Mouse (Mus musculus) liver, postnatal 0 days (tissue): ENCODE data around the gene Ndufa13. TPM values are rescaled to one million over a fixed set of nuclear protein-coding genes. Genes with fewer than 3 reads are reported as not detected.

ENCODE experiments used
- ATAC-seq: fragments of 200-750 bp; cut with Nextera tagmentation; 2 replicates; pipeline ENCODE4 v1.8.0; 2017; ENCODE audit warnings: mild to moderate bottlenecking, moderate library complexity
- DNase-seq: peaks from one replicate; pipeline ENCODE4 v3.0.0-alpha.2; 2016
- H3K27ac ChIP-seq: fragments of 300-500 bp; sonication (generic); 2 replicates; pipeline ENCODE4 v1.5.1; 2014; ENCODE audit warnings: antibody characterized with exemption, moderate library complexity, mild to moderate bottlenecking, low read depth
- H3K27me3 ChIP-seq: fragments of 300-500 bp; sonication (generic); 2 replicates; pipeline ENCODE4 v1.6.1; 2014; ENCODE audit warnings: low read length, control low read depth, mixed read lengths; ENCODE audit not compliant: insufficient read depth
- H3K36me3 ChIP-seq: fragments of 300-500 bp; sonication (generic); replicated peaks from 2 replicates; pipeline ENCODE4 v1.6.1; 2014; ENCODE audit warnings: mild to moderate bottlenecking, control low read depth, low read length, moderate library complexity, mixed read lengths; ENCODE audit not compliant: insufficient read depth
- H3K4me1 ChIP-seq: fragments of 300-500 bp; sonication (generic); 2 replicates; pipeline ENCODE4 v1.6.1; 2014; ENCODE audit warnings: antibody characterized with exemption, mild to moderate bottlenecking, control low read depth; ENCODE audit not compliant: insufficient read depth
- H3K4me2 ChIP-seq: fragments of 300-500 bp; sonication (generic); 2 replicates; pipeline ENCODE4 v1.6.1; 2014; ENCODE audit warnings: low read depth, mild to moderate bottlenecking, low read length, moderate library complexity, mixed read lengths
- H3K4me3 ChIP-seq: fragments of 300-500 bp; sonication (generic); 2 replicates; pipeline ENCODE4 v1.5.1; 2014; ENCODE audit warnings: low read depth, low read length
- H3K9ac ChIP-seq: fragments of 300-500 bp; sonication (generic); replicated peaks from 2 replicates; pipeline ENCODE4 v1.6.1; 2014; ENCODE audit warnings: mild to moderate bottlenecking, moderate library complexity
- H3K9me3 ChIP-seq: fragments of 300-500 bp; sonication (generic); 2 replicates; pipeline ENCODE4 v1.6.1; 2016; ENCODE audit warnings: mild to moderate bottlenecking, control low read depth, low read length, mixed read lengths
- CTCF ChIP-seq: sonication (generic); IDR thresholded peaks from 2 replicates; pipeline ENCODE4 v1.5.1; 2016; ENCODE audit warnings: antibody characterized with exemption, low read depth
- EP300 ChIP-seq: IDR thresholded peaks from 2 replicates; pipeline ENCODE4 v1.6.1; 2016; ENCODE audit warnings: antibody characterized with exemption, low read depth, mild to moderate bottlenecking
- WGBS: fragments of 180-500 bp; shearing (Covaris S2); extraction: QIAGEN DNeasy Blood & Tissue Kit; methylation state at CpG from one replicate; pipeline ENCODE4 v1.1.7; 2014; ENCODE audit not compliant: insufficient replicate concordance; 5-methylcytosine and 5-hydroxymethylcytosine counted together
- polyA plus RNA-seq: library from polyadenylated mRNA; unstranded; fragments of >200 nt; fragmentation: Nextera tagmentation; extraction: Ambion mirVana; gene quantifications from 2 replicates; pipeline ENCODE4 v1.2.1, GENCODE M21; 2015

Gene Ndufa13
- polyA plus RNA-seq, 1 experiment from 2014 or later = 152 TPM

- H3K27me3 ChIP-seq = no peaks in the 10 kb centered on the region
- H3K36me3 ChIP-seq = peaks cover 82% of the 10 kb centered on the region
- ATAC-seq = no peak
- H3K4me1 ChIP-seq = peaks cover 6% of the 10 kb centered on the region
- no peaks in the 10 kb centered on the region for H3K9me3 ChIP-seq
- no peak for DNase-seq
- H3K4me3 ChIP-seq = no peak overlapping the region
- 82% methylated on average over 4 of the region's 4 CpGs for WGBS
- H3K4me2 ChIP-seq = no peak overlapping the region
- TF ChIP-seq CTCF (no peak), EP300 (no peak)
- no peak overlapping the region for H3K9ac ChIP-seq
- H3K27ac ChIP-seq = no peak overlapping the region
Measured at GRCm38 (mm10) chr8:69914526-69914925, 12.2 kb upstream of the Ndufa13 start.

GRCm38 (mm10) chr8:69912478-69913074 lies 10.2 kb upstream of the Ndufa13 start:
- ATAC-seq (no peak), DNase-seq (no peak)
- no peak overlapping the region for H3K4me3 ChIP-seq
- no peaks in the 10 kb centered on the region for H3K4me1 ChIP-seq
- no peak for TF ChIP-seq EP300
- no peak for TF ChIP-seq CTCF
- 80% methylated on average over 12 of the region's 12 CpGs for WGBS
- no peak overlapping the region for H3K9ac ChIP-seq
- H3K27me3 ChIP-seq = no peaks in the 10 kb centered on the region
- H3K36me3 ChIP-seq = peaks cover 92% of the 10 kb centered on the region
- no peak overlapping the region for H3K4me2 ChIP-seq
- H3K27ac ChIP-seq = no peak overlapping the region
- H3K9me3 ChIP-seq = no peaks in the 10 kb centered on the region

- 92% methylated on average over 13 of the region's 13 CpGs for WGBS
- Histone ChIP-seq H3K27me3 (no peaks in the 10 kb centered on the region), H3K36me3 (peaks cover 89% of the 10 kb centered on the region), H3K4me2 (no peak overlapping the region), H3K4me3 (no peak overlapping the region), H3K27ac (no peak overlapping the region), H3K9me3 (no peaks in the 10 kb centered on the region), H3K9ac (no peak overlapping the region), H3K4me1 (no peaks in the 10 kb centered on the region)
- ATAC-seq = no peak; the same call in 1 of the 2 replicates
- DNase-seq = no peak
- TF ChIP-seq EP300 (no peak), CTCF (no peak)
Measured at GRCm38 (mm10) chr8:69911917-69912316, 9.6 kb upstream of the Ndufa13 start.

- Histone ChIP-seq H3K4me1 (peaks cover 17% of the 10 kb centered on the region), H3K36me3 (peaks cover 41% of the 10 kb centered on the region), H3K4me2 (no peak overlapping the region), H3K9ac (no peak overlapping the region), H3K4me3 (no peak overlapping the region), H3K27ac (no peak overlapping the region), H3K27me3 (no peaks in the 10 kb centered on the region), H3K9me3 (no peaks in the 10 kb centered on the region)
- WGBS = 84% methylated on average over 2 of the region's 2 CpGs
- DNase-seq = no peak
- ATAC-seq = no peak
- TF ChIP-seq CTCF = no peak
- TF ChIP-seq EP300 = no peak
Measured at GRCm38 (mm10) chr8:69907106-69907505, 4.7 kb upstream of the Ndufa13 start.

- H3K4me2 ChIP-seq = no peak overlapping the region
- no peak for TF ChIP-seq CTCF
- TF ChIP-seq EP300 = no peak
- no peak overlapping the region for H3K27ac ChIP-seq
- no peaks in the 10 kb centered on the region for H3K27me3 ChIP-seq
- H3K9me3 ChIP-seq = no peaks in the 10 kb centered on the region
- WGBS = 82% methylated on average over 2 of the region's 2 CpGs
- H3K4me1 ChIP-seq = peaks cover 21% of the 10 kb centered on the region
- H3K4me3 ChIP-seq = no peak overlapping the region
- ATAC-seq (no peak), DNase-seq (no peak)
- no peak overlapping the region for H3K9ac ChIP-seq
- peaks cover 33% of the 10 kb centered on the region for H3K36me3 ChIP-seq
Measured at GRCm38 (mm10) chr8:69906260-69906659, 3.9 kb upstream of the Ndufa13 start.

GRCm38 (mm10) chr8:69904096-69904495 lies 1.7 kb upstream of the Ndufa13 start:
- Histone ChIP-seq H3K27me3 (no peaks in the 10 kb centered on the region), H3K4me2 (0 out of 2 replicates have a peak overlapping the region, but pooled peaks have one; percentile 89), H3K9me3 (no peaks in the 10 kb centered on the region), H3K36me3 (peaks cover 14% of the 10 kb centered on the region), H3K4me3 (no peak overlapping the region), H3K27ac (no peak overlapping the region), H3K4me1 (peaks cover 32% of the 10 kb centered on the region), H3K9ac (no peak overlapping the region)
- no peak for DNase-seq
- 78% methylated on average over 8 of the region's 8 CpGs for WGBS
- no peak for ATAC-seq
- TF ChIP-seq CTCF = no peak
- TF ChIP-seq EP300 = no peak

GRCm38 (mm10) chr8:69903063-69903542 lies 745 bp upstream of the Ndufa13 start:
- DNase-seq (peak; percentile 97), ATAC-seq (peak; percentile 84)
- H3K9ac ChIP-seq = peak overlapping the region; percentile 75
- peaks cover 32% of the 10 kb centered on the region for H3K4me1 ChIP-seq
- no peaks in the 10 kb centered on the region for H3K27me3 ChIP-seq
- no peak for TF ChIP-seq CTCF
- no peak; the same call in 1 of the 2 replicates for TF ChIP-seq EP300
- under 1% methylated on average over 41 of the region's 45 CpGs for WGBS
- H3K4me2 ChIP-seq = peak overlapping the region; percentile 89
- H3K36me3 ChIP-seq = peaks cover 10% of the 10 kb centered on the region
- H3K27ac ChIP-seq = peak overlapping the region; percentile 86
- peak overlapping the region; percentile 81 for H3K4me3 ChIP-seq
- no peaks in the 10 kb centered on the region for H3K9me3 ChIP-seq
